Mouse (Mus musculus) kidney, adult 9 months (tissue): ENCODE results near the gene Olfr9.
"Not testable (repeated sequence)": the region's sequence is repeated elsewhere in the genome, so short reads cannot be mapped to it uniquely, and the experiment has no call there.

Experiments used
- DNase-seq: peaks from one replicate; pipeline ENCODE4 v3.0.0; 2022

Olfr9 gene

GRCm38 (mm10) chr10:128989131-128989530, at the start of gene Olfr9:
Gene Olfr9, plus strand, starts transcription at chr10:128989431.
- not testable (repeated sequence) for DNase-seq

- DNase-seq: no peak
Measured at GRCm38 (mm10) chr10:128940475-128941061, 48.7 kb upstream of the Olfr9 start.

- peak; percentile 75 for DNase-seq
Measured at GRCm38 (mm10) chr10:128945675-128946074, 43.6 kb upstream of the Olfr9 start.

- no peak for DNase-seq
Measured at GRCm38 (mm10) chr10:128947496-128947895, 41.7 kb upstream of the Olfr9 start.

- DNase-seq: no peak
Measured at GRCm38 (mm10) chr10:128950208-128950887, 38.9 kb upstream of the Olfr9 start.

GRCm38 (mm10) chr10:128958340-128958739, 30.9 kb upstream of the Olfr9 start:
- DNase-seq: peak; percentile 49

GRCm38 (mm10) chr10:128960142-128960541, 29.1 kb upstream of the Olfr9 start:
- no peak for DNase-seq

- peak; percentile 90 for DNase-seq
Measured at GRCm38 (mm10) chr10:128960590-128961584, 28.3 kb upstream of the Olfr9 start, which contains the start of gene Mettl7b. Gene Mettl7b, minus strand, starts transcription at chr10:128960988.

- DNase-seq: peak; percentile 87
Measured at GRCm38 (mm10) chr10:128964961-128965360, 24.3 kb upstream of the Olfr9 start.

GRCm38 (mm10) chr10:128965871-128966270, 23.4 kb upstream of the Olfr9 start:
- DNase-seq: no peak

GRCm38 (mm10) chr10:128968341-128968749, 20.9 kb upstream of the Olfr9 start:
- peak; percentile 38 for DNase-seq

- no peak for DNase-seq
Measured at GRCm38 (mm10) chr10:128970740-128971250, 18.4 kb upstream of the Olfr9 start.

- DNase-seq: no peak
Measured at GRCm38 (mm10) chr10:128972841-128973240, 16.4 kb upstream of the Olfr9 start.

GRCm38 (mm10) chr10:128976395-128976794, 12.8 kb upstream of the Olfr9 start:
- no peak for DNase-seq

GRCm38 (mm10) chr10:128977522-128978114, 11.6 kb upstream of the Olfr9 start:
- DNase-seq: peak; percentile 70

GRCm38 (mm10) chr10:128980644-128981365, 8.4 kb upstream of the Olfr9 start:
- peak; percentile 44 for DNase-seq

- DNase-seq: not testable (repeated sequence)
Measured at GRCm38 (mm10) chr10:128990129-128990850, 1.1 kb downstream of the Olfr9 start.

- no peak for DNase-seq
Measured at GRCm38 (mm10) chr10:128990994-128991393, 1.8 kb downstream of the Olfr9 start.

- DNase-seq: no peak
Measured at GRCm38 (mm10) chr10:128995796-128996195, 6.6 kb downstream of the Olfr9 start.

- no peak for DNase-seq
Measured at GRCm38 (mm10) chr10:128996523-128997040, 7.4 kb downstream of the Olfr9 start.
